Mouse (Mus musculus) heart, adult 18-20 months (tissue): ENCODE measurements at regions not wholly inside any gene's neighbourhood (a gene's known extent, or its start where the extent isn't known, plus 50 kb on each side); places are given as distances from the start of the nearest gene placed in this dataset.

ENCODE experiments used
- DNase-seq, 2 experiments: peaks; one replicate each; pipeline ENCODE4 v3.0.0; 2021 to 2022; ENCODE audit warnings: mixed read lengths in 1 of 2

DNA sequence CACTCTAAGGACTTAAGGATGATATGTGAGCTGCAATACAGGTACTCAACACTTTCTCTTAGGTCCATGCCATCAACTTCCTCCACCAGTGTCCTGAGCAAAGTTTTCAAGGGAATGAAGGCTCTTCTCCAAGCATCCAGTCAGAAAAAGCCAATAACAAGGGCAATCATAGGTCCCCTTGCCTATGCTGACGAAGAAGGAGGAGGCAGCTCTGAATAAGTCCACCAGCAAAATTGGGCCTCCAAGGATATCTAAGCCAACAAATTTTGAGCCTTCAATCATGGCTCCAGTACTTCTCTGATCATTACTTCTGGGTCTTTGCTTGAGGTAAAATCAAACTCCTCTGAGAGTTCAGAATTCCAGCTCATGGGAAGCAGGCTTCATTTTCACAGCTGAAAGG is 293.1 kb downstream of the Snurf start:
- DNase-seq = peak; percentile 7 to 22
